Mouse (Mus musculus) MEL (cell line): ENCODE measurements around the gene Arhgap40. TPM values are rescaled to one million over a fixed set of nuclear protein-coding genes. Genes with fewer than 3 reads are reported as not detected.

Experiments used
- DNase-seq: peaks from one replicate; pipeline ENCODE4 v3.0.0; 2011; ENCODE audit warnings: low read depth, low spot score
- H3K27ac ChIP-seq: 2 replicates; pipeline ENCODE4 v1.5.1; 2012; ENCODE audit warnings: low read depth, mild to moderate bottlenecking, control low read depth, low read length, moderate library complexity; ENCODE audit not compliant: control insufficient read depth
- H3K27me3 ChIP-seq, 2 experiments: fragments of 150-350 bp in 1 of 2; sonication (generic) in 1 of 2; 2 replicates each; pipeline ENCODE4 v1.6.1; 2012; ENCODE audit warnings: low read length in 2 of 2, mild to moderate bottlenecking in 2 of 2, improper control_type of control experiment in 1 of 2, moderate library complexity in 1 of 2; ENCODE audit not compliant: insufficient read depth in 2 of 2, control insufficient read depth in 1 of 2
- H3K36me3 ChIP-seq, 2 experiments: 2 replicates each; pipeline ENCODE4 v1.6.1; 2012 to 2014; ENCODE audit warnings: low read length in 2 of 2, improper control_type of control experiment in 1 of 2, inconsistent platforms in 1 of 2, mild to moderate bottlenecking in 1 of 2; ENCODE audit not compliant: insufficient read depth in 2 of 2, control insufficient read depth in 1 of 2
- H3K4me1 ChIP-seq, 2 experiments: fragments of 150-350 bp in 1 of 2; sonication (generic) in 1 of 2; 2 replicates each; pipeline ENCODE4 v1.6.1; 2012; ENCODE audit warnings: low read length in 2 of 2, improper control_type of control experiment in 1 of 2, mild to moderate bottlenecking in 1 of 2; ENCODE audit not compliant: insufficient read depth in 2 of 2, control insufficient read depth in 1 of 2
- H3K4me3 ChIP-seq, 2 experiments: fragments of 150-350 bp in 1 of 2; sonication (generic) in 1 of 2; 2 replicates each; pipeline ENCODE4 v1.5.1; 2012; ENCODE audit warnings: low read depth in 2 of 2, low read length in 2 of 2, mild to moderate bottlenecking in 2 of 2, moderate library complexity in 2 of 2, control low read depth in 1 of 2, improper control_type of control experiment in 1 of 2; ENCODE audit not compliant: control insufficient read depth in 1 of 2, insufficient read depth in 1 of 2
- H3K79me2 ChIP-seq: 2 replicates; pipeline ENCODE4 v1.6.1; 2012; ENCODE audit warnings: mild to moderate bottlenecking, low read length, moderate library complexity; ENCODE audit not compliant: control insufficient read depth, poor library complexity, insufficient read depth
- H3K9ac ChIP-seq: 2 replicates; pipeline ENCODE4 v1.6.1; 2012; ENCODE audit warnings: low read depth, mild to moderate bottlenecking, control low read depth, low read length, moderate library complexity; ENCODE audit not compliant: control insufficient read depth, poor library complexity, severe bottlenecking
- H3K9me3 ChIP-seq: fragments of 150-350 bp; sonication (generic); replicated peaks from 2 replicates; pipeline ENCODE4 v1.6.1; 2012; ENCODE audit warnings: mild to moderate bottlenecking, low read length, improper control_type of control experiment, moderate library complexity; ENCODE audit not compliant: insufficient read depth
- BHLHE40 ChIP-seq: IDR thresholded peaks from 2 replicates; pipeline ENCODE4 v1.6.1; 2012; ENCODE audit warnings: low read depth, mild to moderate bottlenecking, inconsistent platforms, low read length, improper control_type of control experiment, borderline replicate concordance
- CHD1 ChIP-seq: IDR thresholded peaks from 2 replicates; pipeline ENCODE4 v1.6.1; 2012; ENCODE audit warnings: low read depth, mild to moderate bottlenecking, inconsistent platforms, low read length, improper control_type of control experiment
- CHD2 ChIP-seq: IDR thresholded peaks from 2 replicates; pipeline ENCODE4 v1.6.1; 2011; ENCODE audit warnings: low read length, improper control_type of control experiment
- CTCF ChIP-seq, 3 experiments: IDR thresholded peaks in 2 of 3; conservative IDR thresholded peaks in 1 of 3; 2 replicates each; pipeline ENCODE4 v1.5.1; 2011 to 2012; ENCODE audit warnings: low read length in 3 of 3, low read depth in 2 of 3, mild to moderate bottlenecking in 2 of 3, improper control_type of control experiment in 1 of 3, inconsistent platforms in 1 of 3, mixed read lengths in 1 of 3, moderate library complexity in 1 of 3; ENCODE audit not compliant: control insufficient read depth in 1 of 3, insufficient read depth in 1 of 3, poor library complexity in 1 of 3, severe bottlenecking in 1 of 3
- E2F4 ChIP-seq: IDR thresholded peaks from 2 replicates; pipeline ENCODE4 v1.6.1; 2011; ENCODE audit warnings: low read depth, low read length, improper control_type of control experiment, borderline replicate concordance
- GATA1 ChIP-seq: IDR thresholded peaks from 2 replicates; pipeline ENCODE4 v1.6.1; 2011; ENCODE audit warnings: low read depth, low read length, improper control_type of control experiment
- JUND ChIP-seq: IDR thresholded peaks from 2 replicates; pipeline ENCODE4 v1.6.1; 2011; ENCODE audit warnings: low read depth, mild to moderate bottlenecking, improper control_type of control experiment, low read length
- KAT2A ChIP-seq: conservative IDR thresholded peaks from 2 replicates; pipeline ENCODE4 v1.6.1; 2012; ENCODE audit warnings: low read depth, low read length, improper control_type of control experiment, inconsistent platforms
- MAFK ChIP-seq: IDR thresholded peaks from 2 replicates; pipeline ENCODE4 v1.6.1; 2011; ENCODE audit warnings: low read depth, mild to moderate bottlenecking, low read length, improper control_type of control experiment, borderline replicate concordance
- MAX ChIP-seq: IDR thresholded peaks from 2 replicates; pipeline ENCODE4 v1.6.1; 2011; ENCODE audit warnings: low read length, improper control_type of control experiment
- MYB ChIP-seq: IDR thresholded peaks from 2 replicates; pipeline ENCODE4 v1.6.1; 2011; ENCODE audit warnings: mild to moderate bottlenecking, low read depth, low read length, improper control_type of control experiment
- MYC ChIP-seq: IDR thresholded peaks from 2 replicates; pipeline ENCODE4 v1.6.1; 2011; ENCODE audit warnings: low read depth, mild to moderate bottlenecking, low read length, improper control_type of control experiment, moderate library complexity
- POLR2A ChIP-seq, 2 experiments: IDR thresholded peaks; 2 replicates each; pipeline ENCODE4 v1.6.1; 2011 to 2012; ENCODE audit warnings: low read length in 2 of 2, mild to moderate bottlenecking in 2 of 2, control low read depth in 1 of 2, improper control_type of control experiment in 1 of 2, low read depth in 1 of 2, moderate library complexity in 1 of 2; ENCODE audit not compliant: control insufficient read depth in 1 of 2, insufficient read depth in 1 of 2, poor library complexity in 1 of 2
- RAD21 ChIP-seq: IDR thresholded peaks from 2 replicates; pipeline ENCODE4 v1.6.1; 2011; ENCODE audit warnings: mild to moderate bottlenecking, low read depth, low read length, improper control_type of control experiment
- SIN3A ChIP-seq: IDR thresholded peaks from 2 replicates; pipeline ENCODE4 v1.6.1; 2012; ENCODE audit warnings: low read length, improper control_type of control experiment, inconsistent platforms
- TAL1 ChIP-seq: IDR thresholded peaks from 2 replicates; pipeline ENCODE4 v1.6.1; 2012; ENCODE audit warnings: mild to moderate bottlenecking, inconsistent platforms, low read length, moderate library complexity, mixed read lengths
- TCF12 ChIP-seq: IDR thresholded peaks from 2 replicates; pipeline ENCODE4 v1.6.1; 2014; ENCODE audit warnings: low read depth, mild to moderate bottlenecking, inconsistent platforms, low read length, improper control_type of control experiment, moderate library complexity
- ZC3H11A ChIP-seq: IDR thresholded peaks from 2 replicates; pipeline ENCODE4 v1.6.1; 2012; ENCODE audit warnings: low read depth, mild to moderate bottlenecking, inconsistent platforms, low read length, improper control_type of control experiment
- ZKSCAN1 ChIP-seq: IDR thresholded peaks from 2 replicates; pipeline ENCODE4 v1.6.1; 2012; ENCODE audit warnings: low read depth, mild to moderate bottlenecking, inconsistent platforms, low read length, improper control_type of control experiment, moderate library complexity
- ZMIZ1 ChIP-seq: IDR thresholded peaks from 2 replicates; pipeline ENCODE4 v1.6.1; 2012; ENCODE audit warnings: low read depth, mild to moderate bottlenecking, inconsistent platforms, low read length, improper control_type of control experiment, moderate library complexity
- ZNF384 ChIP-seq: IDR thresholded peaks from 2 replicates; pipeline ENCODE4 v1.6.1; 2012; ENCODE audit warnings: low read depth, mild to moderate bottlenecking, inconsistent platforms, low read length, improper control_type of control experiment
- polyA plus RNA-seq, 2 experiments: library from polyadenylated mRNA; stranded (reverse) in 1 of 2; unstranded in 1 of 2; fragments of >175 nt in 1 of 2; fragments of >200 nt in 1 of 2; gene quantifications; 2 replicates each; pipeline versions ENCODE4 v1.2.1 to v1.2.4; 2012; ENCODE audit warnings: low replicate concordance in 2 of 2, low read depth in 1 of 2; ENCODE audit not compliant: insufficient read length in 2 of 2, insufficient read depth in 1 of 2, missing spikeins in 1 of 2
- total RNA-seq: library from RNA; depleted of rRNA; stranded (reverse); fragments of 300-350 nt; gene quantifications from 2 replicates; pipeline ENCODE4 v1.2.3, GENCODE M21; 2012; rRNA removed

Arhgap40 gene
- total RNA-seq, result not detected in 2 replicates
- not detected for polyA plus RNA-seq

DNA sequence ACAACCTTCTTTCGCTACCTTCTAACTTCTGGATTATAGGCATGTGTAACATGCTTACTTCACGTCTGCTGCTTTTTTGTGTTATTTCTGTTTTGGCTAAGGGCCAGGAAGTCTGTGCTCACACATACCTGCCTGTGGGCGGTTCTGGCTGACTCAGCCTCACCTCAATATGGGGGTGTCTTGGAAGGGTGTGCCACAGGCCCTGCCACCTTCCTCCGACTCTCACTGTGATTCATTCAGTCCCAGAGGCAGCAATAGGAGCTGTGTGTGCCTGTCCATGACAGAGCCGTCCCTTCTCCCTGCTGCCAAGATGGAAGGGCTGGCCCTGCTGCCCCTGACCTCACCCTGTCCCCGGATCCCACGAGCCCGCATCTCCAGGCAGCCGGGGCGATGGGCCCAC is at the start of gene Arhgap40:
Gene Arhgap40 (plus strand): TSS at position 269 of the 400 bp plus-strand sequence.
- no peak for DNase-seq
- H3K27ac ChIP-seq, result no peak within 1 kb of the TSS
- H3K4me3 ChIP-seq, result no peak within 1 kb of the TSS
- no peak for TF ChIP-seq ZNF384
- no peak for TF ChIP-seq MYC
- TF ChIP-seq CTCF (IDR thresholded peaks at IDR 0.05 in 2 of 3, conservative IDR thresholded peaks at IDR 0.05 in 1 of 3; ENCODE audit: control insufficient read depth in 1 of 3, insufficient read depth in 1 of 3, low read depth in 2 of 3, low read length in 3 of 3, poor library complexity in 1 of 3, severe bottlenecking in 1 of 3), result no peak
- no peak for TF ChIP-seq JUND
- no peak for TF ChIP-seq POLR2A (IDR thresholded peaks at IDR 0.05; ENCODE audit: control insufficient read depth in 1 of 2, insufficient read depth in 1 of 2, low read depth in 1 of 2, low read length in 2 of 2, poor library complexity in 1 of 2)
- no peaks in the 10 kb centered on the region for H3K4me1 ChIP-seq
- no peaks in the 10 kb centered on the region for H3K27me3 ChIP-seq
- H3K36me3 ChIP-seq, result no peaks in the 10 kb centered on the region
- no peaks in the 10 kb centered on the region for H3K9me3 ChIP-seq
- H3K79me2 ChIP-seq, result no peaks in the 10 kb centered on the region
- no peak within 1 kb of the TSS for H3K9ac ChIP-seq

DNA sequence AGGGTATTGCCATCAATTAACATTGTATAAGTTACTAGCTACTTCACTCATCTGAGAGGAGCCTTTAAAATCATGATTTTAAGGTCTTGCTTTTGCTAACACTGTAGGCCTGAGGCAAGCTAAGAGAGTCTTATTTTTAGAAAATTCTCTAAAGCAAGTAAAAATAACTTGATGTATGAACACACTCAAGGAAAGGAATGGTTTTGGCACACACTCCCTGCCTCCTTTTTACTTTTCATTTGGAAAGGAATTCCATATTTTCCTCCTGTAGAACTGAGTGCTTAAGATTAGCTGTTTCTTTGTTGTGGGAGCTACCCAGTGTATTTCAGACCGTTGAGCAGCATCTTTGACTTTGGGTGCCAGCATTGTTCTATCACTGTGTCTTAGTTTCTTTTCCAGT is 38.4 kb upstream of the Arhgap40 start:
- Histone ChIP-seq H3K9me3 (no peaks in the 10 kb centered on the region), H3K4me3 (no peak overlapping the region), H3K79me2 (no peaks in the 10 kb centered on the region), H3K9ac (no peak overlapping the region), H3K36me3 (peaks cover 0 to 16% of the 10 kb centered on the region in 2 experiments; a peak in 2 of 4 replicates), H3K27ac (no peak overlapping the region), H3K4me1 (no peaks in the 10 kb centered on the region), H3K27me3 (no peaks in the 10 kb centered on the region)
- no peak for TF ChIP-seq RAD21
- no peak for TF ChIP-seq MYC
- TF ChIP-seq ZMIZ1, result no peak
- TF ChIP-seq KAT2A, result no peak
- no peak for TF ChIP-seq SIN3A
- TF ChIP-seq MYB, result no peak
- no peak for TF ChIP-seq CHD2
- no peak for TF ChIP-seq TAL1
- TF ChIP-seq ZKSCAN1, result no peak
- TF ChIP-seq E2F4, result no peak
- TF ChIP-seq CHD1, result no peak
- no peak for TF ChIP-seq GATA1
- no peak for TF ChIP-seq MAX
- no peak for TF ChIP-seq MAFK
- no peak for TF ChIP-seq ZC3H11A
- no peak for TF ChIP-seq BHLHE40
- TF ChIP-seq TCF12, result no peak
- no peak for DNase-seq
